Mouse (Mus musculus) liver, embryonic 14 days (tissue): ENCODE data around the gene Sspo. TPM values are rescaled to one million over a fixed set of nuclear protein-coding genes. Genes with fewer than 3 reads are reported as not detected.

ENCODE experiments used
- polyA plus RNA-seq: library from polyadenylated mRNA; depleted of rRNA; stranded (reverse); fragments of >200 nt; gene quantifications from 2 replicates; pipeline ENCODE4 v1.2.3, GENCODE M21; 2012; rRNA removed

The Sspo gene
- 0.07 TPM in 2 replicates for polyA plus RNA-seq

DNA sequence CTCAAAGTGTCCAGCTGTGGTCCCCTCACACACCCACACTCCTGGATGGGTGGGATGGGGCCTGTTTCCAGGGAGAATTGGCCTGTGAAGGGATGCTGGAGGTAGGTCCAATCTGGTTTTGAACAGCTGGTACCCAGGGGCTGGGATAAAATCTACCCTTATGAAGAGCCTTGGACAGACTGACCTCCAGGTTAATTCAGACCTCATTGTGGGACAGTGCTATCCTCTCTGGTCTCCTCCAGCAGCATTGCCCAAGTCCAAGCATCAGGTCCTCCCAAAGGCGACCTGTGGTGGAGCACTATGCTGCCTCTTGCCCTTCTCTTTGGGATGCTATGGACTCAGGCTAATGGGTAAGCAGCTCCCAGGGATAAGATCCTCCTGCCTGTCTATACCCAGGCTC is at the start of gene Sspo:
TSS of gene Sspo (plus strand) at position 301 of the 400 bp plus-strand sequence.

DNA sequence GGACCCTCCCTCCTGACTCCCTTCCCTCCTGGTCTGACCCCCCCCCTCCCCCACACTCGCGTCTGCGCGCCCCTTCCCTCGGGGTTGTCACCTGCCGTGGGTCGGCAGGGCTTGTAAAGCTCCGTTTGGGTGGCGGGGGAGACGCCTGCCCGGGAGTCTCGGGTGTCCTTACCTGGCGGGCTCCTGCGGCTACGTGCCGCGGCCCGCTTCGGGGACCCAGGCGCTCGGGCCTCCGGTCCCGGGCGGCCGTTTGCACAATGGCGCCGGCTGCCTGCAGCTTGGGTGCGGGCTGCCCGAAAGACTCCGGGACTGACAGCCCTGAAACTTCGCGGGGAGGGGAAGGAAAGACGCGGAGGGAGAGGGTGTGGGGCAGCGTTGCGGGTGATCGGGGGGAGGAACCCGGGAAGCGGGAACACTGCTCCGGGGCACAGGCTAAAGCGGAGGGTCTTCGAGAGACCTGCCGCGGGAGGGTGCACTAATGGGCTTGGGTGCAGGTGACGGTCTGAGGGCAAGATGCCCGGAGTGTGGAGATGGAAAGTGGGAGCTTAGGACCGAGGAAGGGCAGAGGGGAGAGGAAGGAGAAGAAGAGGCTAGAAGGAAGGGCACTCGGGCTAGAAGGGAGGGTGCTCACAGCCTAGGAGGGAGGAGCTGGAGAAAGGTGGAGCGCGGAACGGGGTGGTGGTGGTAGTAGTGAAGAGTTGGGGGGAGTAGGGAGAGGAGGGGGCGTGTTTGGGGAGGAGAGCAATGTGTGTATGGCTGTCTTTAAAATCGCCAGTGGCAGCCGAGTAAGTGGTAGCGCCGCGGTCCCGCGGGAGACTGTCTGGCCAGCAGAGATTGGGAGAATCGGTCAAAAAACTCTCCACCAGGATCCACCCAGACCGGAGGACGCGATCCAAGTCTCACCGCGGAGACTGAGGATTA is 2.6 kb upstream of the Sspo start, which contains the start of gene Zfp467:
TSS of gene Zfp467 (minus strand) at position 645 of the 921 bp plus-strand sequence.

DNA sequence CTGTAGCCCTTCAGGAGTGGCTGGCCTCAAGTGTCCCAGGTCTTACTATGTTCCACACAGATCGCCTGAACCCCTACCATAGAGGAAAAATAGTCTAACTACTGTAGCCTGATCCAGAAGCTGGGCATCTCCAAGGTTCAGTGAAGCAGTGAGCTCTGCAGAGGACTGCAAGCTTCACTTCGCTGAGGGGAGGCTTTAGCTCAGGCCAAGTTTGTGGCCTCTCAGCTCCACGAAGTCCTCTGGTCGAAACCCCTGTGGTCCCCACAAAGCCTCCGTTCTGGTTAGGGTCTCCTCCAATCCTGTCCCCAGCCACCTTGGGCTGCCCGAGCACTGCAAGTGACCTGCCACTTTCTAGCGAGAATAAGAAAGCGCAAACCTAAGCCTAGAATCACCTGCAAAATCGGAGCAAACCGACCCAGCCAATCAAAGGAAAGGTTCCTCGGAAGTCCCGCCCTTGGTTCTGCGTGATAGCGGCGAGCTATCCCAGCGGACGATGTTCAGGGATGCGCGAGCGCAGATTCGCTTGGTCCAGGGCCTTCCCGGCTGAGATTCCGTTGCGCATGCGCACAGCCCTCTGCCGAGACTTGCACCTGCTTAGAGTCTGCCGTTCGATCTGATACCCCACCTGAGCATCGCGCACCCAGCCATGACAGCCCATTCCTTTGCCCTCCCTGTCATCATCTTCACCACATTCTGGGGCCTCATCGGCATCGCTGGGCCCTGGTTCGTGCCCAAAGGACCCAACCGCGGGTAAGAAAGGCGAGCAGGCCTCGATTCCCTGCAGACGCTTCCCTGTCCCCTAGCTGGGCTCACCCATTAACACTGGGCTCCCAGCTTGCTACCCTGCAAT is 89.3 kb downstream of the Sspo start, which contains the start of gene Atp6v0e2:
TSS of gene Atp6v0e2 (plus strand) at position 511 of the 850 bp plus-strand sequence.

Other genes starting within 250 kb of the Sspo start
- 1.8 and 1.9 TPM in 2 replicates for gene Krba1, start 52.6 kb upstream of the Sspo start, polyA plus RNA-seq
- gene Zfp467, start 2.4 kb upstream of the Sspo start, polyA plus RNA-seq = 1.9 and 2.2 TPM in 2 replicates
- gene Atp6v0e2, start 89.4 kb downstream of the Sspo start, polyA plus RNA-seq = 0.75 and 0.96 TPM in 2 replicates
- 2.5 and 2.8 TPM in 2 replicates for gene Lrrc61, start 106.6 kb downstream of the Sspo start, polyA plus RNA-seq
- 12.1 and 13.8 TPM in 2 replicates for gene Rarres2, start 124.6 kb downstream of the Sspo start, polyA plus RNA-seq
- gene Gm45021, start 141.4 kb downstream of the Sspo start, polyA plus RNA-seq = 0.41 TPM in 1 of 2 replicates, not detected in the other
- gene Repin1, start 145.7 kb downstream of the Sspo start, polyA plus RNA-seq = 5.9 and 6.6 TPM in 2 replicates
- gene Gm44965, start 145.7 kb downstream of the Sspo start, polyA plus RNA-seq = not detected in 2 replicates
- gene Zfp775, start 153.8 kb downstream of the Sspo start, polyA plus RNA-seq = 0.93 and 1.00 TPM in 2 replicates
- 0.24 and 0.33 TPM in 2 replicates for gene AI854703, start 178.5 kb downstream of the Sspo start, polyA plus RNA-seq
- 1.4 and 1.7 TPM in 2 replicates for gene Gimap8, start 199.0 kb downstream of the Sspo start, polyA plus RNA-seq
- gene Gimap9, start 227.9 kb downstream of the Sspo start, polyA plus RNA-seq = 8.1 and 8.4 TPM in 2 replicates
- gene Gimap4, start 236.3 kb downstream of the Sspo start, polyA plus RNA-seq = 5.8 and 6.2 TPM in 2 replicates